Mouse (Mus musculus): ENCODE data around the gene Uvrag.

Uvrag gene

GRCm38 (mm10) chr7:99140984-99141918, at the start of gene Uvrag:
Gene Uvrag (minus strand): TSS chr7:99141141.
- DNase-seq (ENCODE audit: low spot score in 2 of 2): peak; percentile 99 to 100

GRCm38 (mm10) chr7:99189885-99190284, 48.9 kb upstream of the Uvrag start:
- DNase-seq (ENCODE audit: low spot score in 2 of 2): no peak

GRCm38 (mm10) chr7:99188630-99189029, 47.7 kb upstream of the Uvrag start:
- no peak for DNase-seq (ENCODE audit: low spot score in 2 of 2)

- no peak for DNase-seq (ENCODE audit: low spot score in 2 of 2)
These were observed 46.5 kb upstream of the Uvrag start for GRCm38 (mm10) chr7:99187451-99187850.

GRCm38 (mm10) chr7:99185405-99185804, 44.5 kb upstream of the Uvrag start:
- no peak for DNase-seq (ENCODE audit: low spot score in 2 of 2)

- DNase-seq (ENCODE audit: low spot score in 2 of 2): no peak
These were observed 42.8 kb upstream of the Uvrag start for GRCm38 (mm10) chr7:99183751-99184150.

- peak; percentile 93 to 95 for DNase-seq (ENCODE audit: low spot score in 2 of 2)
These were observed 41.7 kb upstream of the Uvrag start, which contains the start of gene Dgat2 for GRCm38 (mm10) chr7:99182432-99183172. Gene Dgat2 (minus strand): TSS chr7:99182719.

GRCm38 (mm10) chr7:99181619-99182431, 40.9 kb upstream of the Uvrag start:
- peak in 1 of 2 experiments; percentile 59 for DNase-seq (ENCODE audit: low spot score in 2 of 2)

- no peak for DNase-seq (ENCODE audit: low spot score in 2 of 2)
These were observed 39.2 kb upstream of the Uvrag start for GRCm38 (mm10) chr7:99180162-99180561.

GRCm38 (mm10) chr7:99179271-99179670, 38.3 kb upstream of the Uvrag start:
- no peak for DNase-seq (ENCODE audit: low spot score in 2 of 2)

GRCm38 (mm10) chr7:99177386-99177785, 36.4 kb upstream of the Uvrag start:
- peak; percentile 63 to 82 for DNase-seq (ENCODE audit: low spot score in 2 of 2)

- no peak for DNase-seq (ENCODE audit: low spot score in 2 of 2)
These were observed 34.7 kb upstream of the Uvrag start for GRCm38 (mm10) chr7:99175666-99176065.

GRCm38 (mm10) chr7:99175118-99175517, 34.2 kb upstream of the Uvrag start:
- DNase-seq (ENCODE audit: low spot score in 2 of 2): no peak

GRCm38 (mm10) chr7:99174006-99174405, 33.1 kb upstream of the Uvrag start:
- peak in 1 of 2 experiments; percentile 16 for DNase-seq (ENCODE audit: low spot score in 2 of 2)

GRCm38 (mm10) chr7:99172898-99173297, 32.0 kb upstream of the Uvrag start:
- DNase-seq (ENCODE audit: low spot score in 2 of 2): peak in 1 of 2 experiments; percentile 27

GRCm38 (mm10) chr7:99171730-99172463, 31.0 kb upstream of the Uvrag start:
- DNase-seq (ENCODE audit: low spot score in 2 of 2): peak in 1 of 2 experiments; percentile 20

- no peak for DNase-seq (ENCODE audit: low spot score in 2 of 2)
These were observed 29.6 kb upstream of the Uvrag start for GRCm38 (mm10) chr7:99170519-99170918.

- no peak for DNase-seq (ENCODE audit: low spot score in 2 of 2)
These were observed 28.9 kb upstream of the Uvrag start for GRCm38 (mm10) chr7:99169717-99170403.

GRCm38 (mm10) chr7:99168756-99169155, 27.8 kb upstream of the Uvrag start:
- DNase-seq (ENCODE audit: low spot score in 2 of 2): no peak

GRCm38 (mm10) chr7:99167939-99168338, 27.0 kb upstream of the Uvrag start:
- no peak for DNase-seq (ENCODE audit: low spot score in 2 of 2)
